Mouse (Mus musculus): Measurements from ENCODE around the gene Il4i1. TPM values are rescaled to one million over a fixed set of nuclear protein-coding genes. Genes with fewer than 3 reads are reported as not detected.
"Not testable (repeated sequence)": the region's sequence is repeated elsewhere in the genome, so short reads cannot be mapped to it uniquely, and the experiment has no call there.

Il4i1 gene
- polyA plus RNA-seq, 1 experiment from 2014 or later: 0.65 TPM

DNA sequence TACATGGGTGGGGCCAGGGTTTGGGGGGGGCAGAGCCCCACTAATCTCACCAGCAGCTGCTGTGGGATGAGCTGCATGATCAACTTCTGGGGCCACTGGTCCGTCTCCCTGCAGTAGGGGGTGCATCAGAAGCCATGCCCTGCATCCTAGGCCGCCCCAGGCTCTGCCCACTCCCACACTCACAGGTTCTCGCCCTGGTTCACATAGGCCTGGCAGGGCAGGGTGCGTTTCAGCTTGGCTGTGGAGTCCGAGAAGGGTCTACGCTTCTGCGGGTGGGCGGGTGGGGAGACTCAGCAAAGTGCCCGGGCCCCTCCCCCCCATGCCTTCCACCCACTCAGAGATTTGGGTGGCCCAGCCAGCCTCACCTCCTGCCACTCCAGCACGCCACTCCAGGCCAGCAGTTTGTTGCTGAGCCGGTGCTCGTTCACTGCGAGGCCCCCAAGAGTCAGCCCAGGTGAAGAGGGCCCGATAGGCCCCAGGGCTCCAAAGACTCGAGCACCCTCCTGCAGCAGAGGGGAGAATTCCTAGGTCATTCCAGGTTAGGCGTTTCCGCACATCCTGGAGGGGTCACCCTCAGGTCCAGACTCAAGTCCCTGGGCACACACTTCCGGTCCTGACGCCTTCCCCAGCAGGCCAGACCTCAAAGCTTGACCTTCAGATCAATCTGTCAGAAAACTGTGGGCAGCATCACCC is 51.0 kb downstream of the Il4i1 start:
- peaks cover 24% of the 10 kb centered on the region for H3K36me3 ChIP-seq (ENCODE audit: control insufficient read depth, insufficient read depth, low read length)
- H3K4me3 ChIP-seq (ENCODE audit: low read depth, low read length): peak overlapping the region; percentile 99
- WGBS: 79% methylated on average over 19 of the region's 19 CpGs
- 0 out of 2 replicates have a peak overlapping the region, but pooled peaks have one; percentile 10 for H3K27ac ChIP-seq (ENCODE audit: low read depth, low read length)
- no peak overlapping the region for H3K9ac ChIP-seq (ENCODE audit: low read length)
- H3K27me3 ChIP-seq (ENCODE audit: control insufficient read depth, insufficient read depth, low read length): no peaks in the 10 kb centered on the region
- H3K4me2 ChIP-seq (ENCODE audit: low read depth): peak overlapping the region; percentile 83
- no peak for DNase-seq (ENCODE audit: low spot score)
- no peaks in the 10 kb centered on the region for H3K9me3 ChIP-seq (ENCODE audit: control insufficient read depth, low read length)
- peaks cover 28% of the 10 kb centered on the region for H3K4me1 ChIP-seq (ENCODE audit: control insufficient read depth, insufficient read depth, low read length)
- ATAC-seq (ENCODE audit: insufficient read depth, low FRiP score, low TSS enrichment): no peak

DNA sequence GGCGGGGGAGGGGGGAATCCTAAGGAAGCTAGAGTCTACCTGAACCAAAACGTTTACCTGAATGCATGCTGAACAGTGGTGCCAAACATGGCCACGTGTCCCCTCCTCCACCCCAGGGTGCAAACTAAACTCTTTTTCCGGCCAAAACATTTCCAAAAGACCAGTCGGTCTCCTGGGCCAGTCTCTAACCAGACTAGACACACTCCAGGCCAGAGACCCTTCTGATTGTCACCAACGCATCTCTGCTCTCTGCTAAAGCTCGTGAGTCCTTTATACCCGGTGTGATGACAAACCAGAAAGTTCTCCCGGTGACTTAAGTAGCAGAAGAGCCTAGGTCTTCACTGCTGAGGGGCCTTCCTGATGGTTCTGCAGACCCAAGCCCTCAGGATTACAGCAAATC is 51.6 kb downstream of the Il4i1 start:
- peaks cover 17% of the 10 kb centered on the region for H3K36me3 ChIP-seq (ENCODE audit: control insufficient read depth, insufficient read depth, low read length)
- peak overlapping the region; percentile 0 for H3K9ac ChIP-seq (ENCODE audit: low read length)
- peak overlapping the region; percentile 83 for H3K4me2 ChIP-seq (ENCODE audit: low read depth)
- peak overlapping the region; percentile 99 for H3K4me3 ChIP-seq (ENCODE audit: low read depth, low read length)
- WGBS: 64% methylated on average over 9 of the region's 9 CpGs
- peaks cover 28% of the 10 kb centered on the region for H3K4me1 ChIP-seq (ENCODE audit: control insufficient read depth, insufficient read depth, low read length)
- H3K9me3 ChIP-seq (ENCODE audit: control insufficient read depth, low read length): no peaks in the 10 kb centered on the region
- H3K27me3 ChIP-seq (ENCODE audit: control insufficient read depth, insufficient read depth, low read length): no peaks in the 10 kb centered on the region
- DNase-seq (ENCODE audit: low spot score) (no peak), ATAC-seq (ENCODE audit: insufficient read depth, low FRiP score, low TSS enrichment) (no peak)
- H3K27ac ChIP-seq (ENCODE audit: low read depth, low read length): no peak overlapping the region

DNA sequence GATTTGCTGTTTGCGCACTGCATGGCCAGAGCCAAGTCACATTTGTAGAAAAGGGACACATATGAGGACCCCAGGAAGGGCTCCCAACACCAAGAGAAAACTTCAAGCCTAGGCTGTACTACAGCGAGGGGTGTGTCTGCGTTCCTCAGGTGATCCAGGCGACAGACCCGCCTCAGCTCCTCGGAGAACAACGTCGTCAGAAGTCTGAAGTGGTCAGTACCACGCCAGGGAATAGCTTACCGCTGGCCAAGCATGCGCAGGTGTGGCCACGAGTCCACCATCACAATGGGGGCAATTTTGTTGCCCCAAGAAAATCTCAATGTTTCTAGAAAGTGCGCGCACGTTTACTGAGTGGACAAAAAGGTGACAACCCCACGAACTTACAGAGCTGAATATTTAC is 52.3 kb downstream of the Il4i1 start:
- no peaks in the 10 kb centered on the region for H3K27me3 ChIP-seq (ENCODE audit: control insufficient read depth, insufficient read depth, low read length)
- H3K9ac ChIP-seq (ENCODE audit: low read length): peak overlapping the region; percentile 99
- H3K9me3 ChIP-seq (ENCODE audit: control insufficient read depth, low read length): no peaks in the 10 kb centered on the region
- peak overlapping the region; percentile 100 for H3K27ac ChIP-seq (ENCODE audit: low read depth, low read length)
- peak overlapping the region; percentile 99 for H3K4me3 ChIP-seq (ENCODE audit: low read depth, low read length)
- ATAC-seq (ENCODE audit: insufficient read depth, low FRiP score, low TSS enrichment) (no peak), DNase-seq (ENCODE audit: low spot score) (no peak)
- peaks cover 28% of the 10 kb centered on the region for H3K4me1 ChIP-seq (ENCODE audit: control insufficient read depth, insufficient read depth, low read length)
- WGBS: 8% methylated on average over 16 of the region's 16 CpGs
- H3K4me2 ChIP-seq (ENCODE audit: low read depth): peak overlapping the region; percentile 83
- H3K36me3 ChIP-seq (ENCODE audit: control insufficient read depth, insufficient read depth, low read length): peaks cover 14% of the 10 kb centered on the region

DNA sequence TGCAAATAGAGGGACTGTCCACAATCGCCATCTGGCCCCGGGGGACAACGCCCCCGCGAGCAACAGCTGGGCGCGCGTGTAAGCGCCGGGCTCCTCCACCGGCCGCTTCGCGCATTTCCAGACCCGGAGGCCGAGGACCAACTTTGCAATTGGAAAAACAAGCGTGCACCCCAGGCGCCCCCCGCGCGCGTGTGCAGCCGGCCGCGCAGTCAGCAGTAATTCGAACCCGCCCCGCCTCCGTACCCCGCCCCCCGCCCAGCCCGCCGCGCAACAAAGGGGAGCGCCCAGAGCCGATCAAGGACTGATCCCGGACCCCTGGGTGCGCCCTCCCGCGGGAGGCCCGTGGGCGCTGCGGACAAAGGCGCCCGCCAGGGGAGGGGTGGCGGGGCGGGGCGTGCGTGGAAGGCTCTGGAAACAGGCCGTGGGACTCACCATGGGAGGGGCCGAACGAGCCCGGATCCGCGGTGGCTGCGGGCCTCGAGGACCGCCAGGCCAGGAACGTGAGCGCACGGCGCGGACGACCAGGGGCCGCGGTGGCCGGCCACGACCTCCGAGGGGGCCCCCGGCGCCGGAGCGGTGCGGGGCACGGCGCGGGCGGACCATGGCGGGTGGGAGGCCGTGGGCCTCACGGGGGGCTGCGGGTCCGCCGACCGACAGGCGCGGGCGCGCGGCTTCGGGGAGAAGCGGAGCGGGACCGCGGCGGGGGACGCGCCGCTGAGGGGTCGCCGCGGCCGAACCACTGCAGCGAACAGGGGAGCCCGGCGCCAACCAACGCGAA is 52.9 kb downstream of the Il4i1 start:
- DNase-seq (ENCODE audit: low spot score) (peak; percentile 73), ATAC-seq (ENCODE audit: insufficient read depth, low FRiP score, low TSS enrichment) (peak; percentile 32)
- Histone ChIP-seq H3K4me1 (ENCODE audit: control insufficient read depth, insufficient read depth, low read length) (peaks cover 28% of the 10 kb centered on the region), H3K36me3 (ENCODE audit: control insufficient read depth, insufficient read depth, low read length) (peaks cover 9% of the 10 kb centered on the region), H3K4me2 (ENCODE audit: low read depth) (peak overlapping the region; percentile 83), H3K9ac (ENCODE audit: low read length) (peak overlapping the region; percentile 99), H3K9me3 (ENCODE audit: control insufficient read depth, low read length) (no peaks in the 10 kb centered on the region), H3K4me3 (ENCODE audit: low read depth, low read length) (peak overlapping the region; percentile 99), H3K27ac (ENCODE audit: low read depth, low read length) (peak overlapping the region; percentile 100), H3K27me3 (ENCODE audit: control insufficient read depth, insufficient read depth, low read length) (no peaks in the 10 kb centered on the region)
- under 1% methylated on average over 104 of the region's 108 CpGs for WGBS

DNA sequence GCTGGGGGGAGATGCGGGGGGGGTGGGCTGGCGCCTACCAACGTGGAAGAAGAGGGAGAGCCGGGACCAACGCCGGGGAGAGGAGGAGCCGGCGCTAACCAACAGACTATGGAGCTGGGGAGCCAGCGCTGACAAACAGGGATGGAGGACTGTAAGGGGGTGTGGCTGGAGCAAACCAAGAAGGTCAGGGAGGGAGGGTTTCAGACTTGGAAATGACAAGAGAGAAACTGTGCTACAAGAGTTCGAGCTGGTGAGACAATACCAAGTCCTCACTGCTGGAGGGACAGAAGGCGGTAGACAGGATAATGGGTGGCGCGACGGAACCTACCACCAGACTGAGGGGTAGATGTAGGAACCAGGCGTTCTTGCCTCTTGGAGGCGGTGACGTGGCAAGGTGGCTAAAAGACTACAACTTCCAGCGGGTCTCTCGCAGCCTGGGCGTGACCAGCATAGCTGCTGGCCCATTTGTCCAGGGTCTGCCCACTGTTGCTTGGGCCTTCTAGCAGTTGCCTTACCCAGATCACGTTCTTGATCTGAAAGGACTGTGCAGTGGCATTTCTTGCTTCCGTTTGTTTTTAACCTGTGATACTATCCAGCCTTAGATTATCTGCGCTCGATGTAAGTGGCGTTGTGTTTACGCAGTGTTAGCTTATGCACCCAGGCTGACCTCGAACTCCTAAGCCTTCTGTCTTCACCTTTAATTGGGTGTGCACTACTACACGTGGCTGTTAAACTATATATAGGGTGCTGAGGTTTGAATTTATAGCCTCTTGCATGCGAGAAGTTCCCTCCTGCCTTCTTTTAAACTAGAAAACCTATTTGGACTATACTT is 53.7 kb downstream of the Il4i1 start, which contains the start of gene Ptov1:
Ptov1 (minus strand) TSS at position 92 of the 832 bp plus-strand sequence.
- H3K27ac ChIP-seq (ENCODE audit: low read depth, low read length): peak within 1 kb of the TSS; percentile 100
- peaks cover 28% of the 10 kb centered on the region for H3K4me1 ChIP-seq (ENCODE audit: control insufficient read depth, insufficient read depth, low read length)
- peak within 1 kb of the TSS; percentile 83 for H3K4me2 ChIP-seq (ENCODE audit: low read depth)
- DNase-seq (ENCODE audit: low spot score) (peak; percentile 94), ATAC-seq (ENCODE audit: insufficient read depth, low FRiP score, low TSS enrichment) (peak; percentile 92)
- WGBS: 11% methylated on average over 29 of the region's 29 CpGs
- no peaks in the 10 kb centered on the region for H3K27me3 ChIP-seq (ENCODE audit: control insufficient read depth, insufficient read depth, low read length)
- H3K36me3 ChIP-seq (ENCODE audit: control insufficient read depth, insufficient read depth, low read length): peaks cover 4% of the 10 kb centered on the region; the same call in 1 of the 2 replicates
- peak within 1 kb of the TSS; percentile 99 for H3K9ac ChIP-seq (ENCODE audit: low read length)
- no peaks in the 10 kb centered on the region for H3K9me3 ChIP-seq (ENCODE audit: control insufficient read depth, low read length)
- H3K4me3 ChIP-seq (ENCODE audit: low read depth, low read length): peak within 1 kb of the TSS; percentile 99

DNA sequence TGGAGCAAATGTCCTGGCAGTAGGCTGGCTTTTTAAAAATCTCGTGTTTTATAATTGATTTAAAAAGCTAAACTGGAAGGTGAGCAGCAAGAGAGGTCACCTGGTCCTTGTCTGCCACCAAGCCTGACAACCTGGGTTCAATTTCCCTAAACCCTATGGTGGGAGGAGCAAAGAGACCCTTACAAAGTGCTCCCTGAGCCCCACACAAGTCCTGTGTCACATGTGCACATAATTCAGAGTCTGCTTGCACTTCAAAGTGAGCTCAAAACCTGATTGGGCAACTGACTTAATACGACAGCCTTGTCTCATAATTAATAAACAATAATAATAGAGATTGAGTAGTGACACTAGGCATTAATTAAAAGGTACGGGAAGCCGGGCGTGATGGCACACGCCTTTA is 54.4 kb downstream of the Il4i1 start:
- Histone ChIP-seq H3K27ac (ENCODE audit: low read depth, low read length) (peak overlapping the region; percentile 100; the same call in 1 of the 2 replicates), H3K4me2 (ENCODE audit: low read depth) (peak overlapping the region; percentile 83), H3K9ac (ENCODE audit: low read length) (peak overlapping the region; percentile 44; the same call in 1 of the 2 replicates), H3K9me3 (ENCODE audit: control insufficient read depth, low read length) (no peaks in the 10 kb centered on the region), H3K36me3 (ENCODE audit: control insufficient read depth, insufficient read depth, low read length) (peaks cover 2% of the 10 kb centered on the region; the same call in 1 of the 2 replicates), H3K4me3 (ENCODE audit: low read depth, low read length) (peak overlapping the region; percentile 99), H3K27me3 (ENCODE audit: control insufficient read depth, insufficient read depth, low read length) (no peaks in the 10 kb centered on the region), H3K4me1 (ENCODE audit: control insufficient read depth, insufficient read depth, low read length) (peaks cover 25% of the 10 kb centered on the region)
- ATAC-seq (ENCODE audit: insufficient read depth, low FRiP score, low TSS enrichment): no peak
- DNase-seq (ENCODE audit: low spot score): no peak
- WGBS: 78% methylated on average over 6 of the region's 6 CpGs

DNA sequence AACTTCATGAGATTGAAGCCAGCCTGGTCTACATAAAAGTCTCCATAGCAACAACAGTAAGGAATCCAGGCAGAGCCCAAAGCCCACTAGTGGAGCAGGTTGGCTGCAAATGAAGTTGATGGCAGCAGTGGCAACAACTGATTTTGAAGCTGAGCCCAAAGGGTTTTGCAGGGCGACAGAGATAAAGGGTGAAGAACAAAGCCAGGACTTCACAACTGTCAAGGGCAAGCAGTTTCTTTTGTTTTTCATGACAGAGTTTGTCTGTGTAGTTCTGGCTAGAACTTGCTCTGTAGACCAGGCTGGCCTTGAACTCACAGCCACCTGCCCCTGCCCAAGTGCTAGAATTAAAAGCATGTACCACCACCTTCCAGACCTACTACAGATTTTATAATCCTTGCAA is 55.0 kb downstream of the Il4i1 start:
- H3K36me3 ChIP-seq (ENCODE audit: control insufficient read depth, insufficient read depth, low read length): peaks cover under 1% of the 10 kb centered on the region; the same call in 1 of the 2 replicates
- ATAC-seq (ENCODE audit: insufficient read depth, low FRiP score, low TSS enrichment) (no peak), DNase-seq (ENCODE audit: low spot score) (no peak)
- peaks cover 23% of the 10 kb centered on the region for H3K4me1 ChIP-seq (ENCODE audit: control insufficient read depth, insufficient read depth, low read length)
- no peaks in the 10 kb centered on the region for H3K27me3 ChIP-seq (ENCODE audit: control insufficient read depth, insufficient read depth, low read length)
- H3K4me3 ChIP-seq (ENCODE audit: low read depth, low read length): no peak overlapping the region
- H3K9me3 ChIP-seq (ENCODE audit: control insufficient read depth, low read length): no peaks in the 10 kb centered on the region
- H3K27ac ChIP-seq (ENCODE audit: low read depth, low read length): no peak overlapping the region
- WGBS: 39% methylated on average over 1 of the region's 1 CpGs
- no peak overlapping the region for H3K4me2 ChIP-seq (ENCODE audit: low read depth)
- H3K9ac ChIP-seq (ENCODE audit: low read length): no peak overlapping the region

DNA sequence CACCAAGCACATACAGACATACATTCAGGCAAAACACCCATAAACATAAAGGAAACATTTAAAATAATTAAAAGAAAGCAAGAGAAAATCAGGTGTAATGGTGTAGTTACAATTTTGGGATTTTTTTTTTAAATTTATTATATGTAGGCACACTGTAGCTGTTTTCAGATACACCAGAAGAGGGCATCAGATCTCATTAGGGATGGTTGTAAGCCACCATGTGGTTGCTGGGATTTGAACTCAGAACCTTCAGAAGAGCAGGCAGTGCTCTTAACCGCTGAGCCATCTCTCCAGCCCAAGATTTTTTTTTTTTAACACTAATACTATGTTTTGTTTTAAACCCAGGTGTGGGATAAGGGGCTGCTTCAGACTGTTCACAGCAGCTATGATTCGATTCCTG is 55.6 kb downstream of the Il4i1 start:
- H3K27ac ChIP-seq (ENCODE audit: low read depth, low read length); H3K4me3 ChIP-seq (ENCODE audit: low read depth, low read length); ATAC-seq (ENCODE audit: insufficient read depth, low FRiP score, low TSS enrichment); H3K9ac ChIP-seq (ENCODE audit: low read length); H3K27me3 ChIP-seq (ENCODE audit: control insufficient read depth, insufficient read depth, low read length); H3K36me3 ChIP-seq (ENCODE audit: control insufficient read depth, insufficient read depth, low read length); DNase-seq (ENCODE audit: low spot score); H3K4me2 ChIP-seq (ENCODE audit: low read depth); H3K9me3 ChIP-seq (ENCODE audit: control insufficient read depth, low read length): not testable (repeated sequence)
- 83% methylated on average over 2 of the region's 2 CpGs for WGBS
- H3K4me1 ChIP-seq (ENCODE audit: control insufficient read depth, insufficient read depth, low read length): peaks cover 19% of the 10 kb centered on the region
